Mouse (Mus musculus) MEL (cell line): Measurements from ENCODE around the gene Lpcat3. TPM values are rescaled to one million over a fixed set of nuclear protein-coding genes. Genes with fewer than 3 reads are reported as not detected.

ENCODE experiments used
- DNase-seq: peaks from one replicate; pipeline ENCODE4 v3.0.0; 2011; ENCODE audit warnings: low read depth, low spot score
- H3K27ac ChIP-seq: 2 replicates; pipeline ENCODE4 v1.5.1; 2012; ENCODE audit warnings: low read depth, mild to moderate bottlenecking, control low read depth, low read length, moderate library complexity; ENCODE audit not compliant: control insufficient read depth
- H3K27me3 ChIP-seq, 2 experiments: fragments of 150-350 bp in 1 of 2; sonication (generic) in 1 of 2; 2 replicates each; pipeline ENCODE4 v1.6.1; 2012; ENCODE audit warnings: low read length in 2 of 2, mild to moderate bottlenecking in 2 of 2, improper control_type of control experiment in 1 of 2, moderate library complexity in 1 of 2; ENCODE audit not compliant: insufficient read depth in 2 of 2, control insufficient read depth in 1 of 2
- H3K36me3 ChIP-seq, 2 experiments: 2 replicates each; pipeline ENCODE4 v1.6.1; 2012 to 2014; ENCODE audit warnings: low read length in 2 of 2, improper control_type of control experiment in 1 of 2, inconsistent platforms in 1 of 2, mild to moderate bottlenecking in 1 of 2; ENCODE audit not compliant: insufficient read depth in 2 of 2, control insufficient read depth in 1 of 2
- H3K4me1 ChIP-seq, 2 experiments: fragments of 150-350 bp in 1 of 2; sonication (generic) in 1 of 2; 2 replicates each; pipeline ENCODE4 v1.6.1; 2012; ENCODE audit warnings: low read length in 2 of 2, improper control_type of control experiment in 1 of 2, mild to moderate bottlenecking in 1 of 2; ENCODE audit not compliant: insufficient read depth in 2 of 2, control insufficient read depth in 1 of 2
- H3K4me3 ChIP-seq, 2 experiments: fragments of 150-350 bp in 1 of 2; sonication (generic) in 1 of 2; 2 replicates each; pipeline ENCODE4 v1.5.1; 2012; ENCODE audit warnings: low read depth in 2 of 2, low read length in 2 of 2, mild to moderate bottlenecking in 2 of 2, moderate library complexity in 2 of 2, control low read depth in 1 of 2, improper control_type of control experiment in 1 of 2; ENCODE audit not compliant: control insufficient read depth in 1 of 2, insufficient read depth in 1 of 2
- H3K79me2 ChIP-seq: 2 replicates; pipeline ENCODE4 v1.6.1; 2012; ENCODE audit warnings: mild to moderate bottlenecking, low read length, moderate library complexity; ENCODE audit not compliant: control insufficient read depth, poor library complexity, insufficient read depth
- H3K9ac ChIP-seq: 2 replicates; pipeline ENCODE4 v1.6.1; 2012; ENCODE audit warnings: low read depth, mild to moderate bottlenecking, control low read depth, low read length, moderate library complexity; ENCODE audit not compliant: control insufficient read depth, poor library complexity, severe bottlenecking
- H3K9me3 ChIP-seq: fragments of 150-350 bp; sonication (generic); replicated peaks from 2 replicates; pipeline ENCODE4 v1.6.1; 2012; ENCODE audit warnings: mild to moderate bottlenecking, low read length, improper control_type of control experiment, moderate library complexity; ENCODE audit not compliant: insufficient read depth
- CHD1 ChIP-seq: IDR thresholded peaks from 2 replicates; pipeline ENCODE4 v1.6.1; 2012; ENCODE audit warnings: low read depth, mild to moderate bottlenecking, inconsistent platforms, low read length, improper control_type of control experiment
- EP300 ChIP-seq, 2 experiments: IDR thresholded peaks; 2 replicates each; pipeline ENCODE4 v1.6.1; 2011; ENCODE audit warnings: improper control_type of control experiment in 2 of 2, low read length in 2 of 2, low read depth in 1 of 2, mild to moderate bottlenecking in 1 of 2
- ETS1 ChIP-seq: IDR thresholded peaks from 2 replicates; pipeline ENCODE4 v1.6.1; 2012; ENCODE audit warnings: low read depth, mild to moderate bottlenecking, inconsistent platforms, low read length, improper control_type of control experiment, moderate library complexity
- JUND ChIP-seq: IDR thresholded peaks from 2 replicates; pipeline ENCODE4 v1.6.1; 2011; ENCODE audit warnings: low read depth, mild to moderate bottlenecking, improper control_type of control experiment, low read length
- KAT2A ChIP-seq: conservative IDR thresholded peaks from 2 replicates; pipeline ENCODE4 v1.6.1; 2012; ENCODE audit warnings: low read depth, low read length, improper control_type of control experiment, inconsistent platforms
- MAFK ChIP-seq: IDR thresholded peaks from 2 replicates; pipeline ENCODE4 v1.6.1; 2011; ENCODE audit warnings: low read depth, mild to moderate bottlenecking, low read length, improper control_type of control experiment, borderline replicate concordance
- MEF2A ChIP-seq: IDR thresholded peaks from 2 replicates; pipeline ENCODE4 v1.6.1; 2014; ENCODE audit warnings: low read depth, mild to moderate bottlenecking, inconsistent platforms, low read length, improper control_type of control experiment; ENCODE audit not compliant: poor library complexity, insufficient replicate concordance, severe bottlenecking; ENCODE audit errors: extremely low read depth
- NELFE ChIP-seq: IDR thresholded peaks from 2 replicates; pipeline ENCODE4 v1.6.1; 2011; ENCODE audit warnings: low read depth, low read length, improper control_type of control experiment
- POLR2A ChIP-seq, 2 experiments: IDR thresholded peaks; 2 replicates each; pipeline ENCODE4 v1.6.1; 2011 to 2012; ENCODE audit warnings: low read length in 2 of 2, mild to moderate bottlenecking in 2 of 2, control low read depth in 1 of 2, improper control_type of control experiment in 1 of 2, low read depth in 1 of 2, moderate library complexity in 1 of 2; ENCODE audit not compliant: control insufficient read depth in 1 of 2, insufficient read depth in 1 of 2, poor library complexity in 1 of 2
- POLR2AphosphoS2 ChIP-seq: IDR thresholded peaks from 2 replicates; pipeline ENCODE4 v1.6.1; 2011; ENCODE audit warnings: low read length, improper control_type of control experiment
- RAD21 ChIP-seq: IDR thresholded peaks from 2 replicates; pipeline ENCODE4 v1.6.1; 2011; ENCODE audit warnings: mild to moderate bottlenecking, low read depth, low read length, improper control_type of control experiment
- RCOR1 ChIP-seq: IDR thresholded peaks from 2 replicates; pipeline ENCODE4 v1.6.1; 2012; ENCODE audit warnings: low read depth, mild to moderate bottlenecking, inconsistent platforms, low read length, improper control_type of control experiment
- SIN3A ChIP-seq: IDR thresholded peaks from 2 replicates; pipeline ENCODE4 v1.6.1; 2012; ENCODE audit warnings: low read length, improper control_type of control experiment, inconsistent platforms
- SMC3 ChIP-seq: IDR thresholded peaks from 2 replicates; pipeline ENCODE4 v1.6.1; 2011; ENCODE audit warnings: low read depth, low read length, improper control_type of control experiment
- TBP ChIP-seq: IDR thresholded peaks from 2 replicates; pipeline ENCODE4 v1.8.0; 2011; ENCODE audit warnings: low read depth, low read length, improper control_type of control experiment
- TCF12 ChIP-seq: IDR thresholded peaks from 2 replicates; pipeline ENCODE4 v1.6.1; 2014; ENCODE audit warnings: low read depth, mild to moderate bottlenecking, inconsistent platforms, low read length, improper control_type of control experiment, moderate library complexity
- USF2 ChIP-seq, 2 experiments: IDR thresholded peaks; 2 replicates each; pipeline ENCODE4 v1.6.1; 2011 to 2012; ENCODE audit warnings: improper control_type of control experiment in 2 of 2, low read length in 2 of 2, borderline replicate concordance in 1 of 2, inconsistent platforms in 1 of 2, low read depth in 1 of 2, mild to moderate bottlenecking in 1 of 2; ENCODE audit not compliant: insufficient read depth in 1 of 2
- ZKSCAN1 ChIP-seq: IDR thresholded peaks from 2 replicates; pipeline ENCODE4 v1.6.1; 2012; ENCODE audit warnings: low read depth, mild to moderate bottlenecking, inconsistent platforms, low read length, improper control_type of control experiment, moderate library complexity
- ZMIZ1 ChIP-seq: IDR thresholded peaks from 2 replicates; pipeline ENCODE4 v1.6.1; 2012; ENCODE audit warnings: low read depth, mild to moderate bottlenecking, inconsistent platforms, low read length, improper control_type of control experiment, moderate library complexity
- polyA plus RNA-seq, 2 experiments: library from polyadenylated mRNA; stranded (reverse) in 1 of 2; unstranded in 1 of 2; fragments of >175 nt in 1 of 2; fragments of >200 nt in 1 of 2; gene quantifications; 2 replicates each; pipeline versions ENCODE4 v1.2.1 to v1.2.4; 2012; ENCODE audit warnings: low replicate concordance in 2 of 2, low read depth in 1 of 2; ENCODE audit not compliant: insufficient read length in 2 of 2, insufficient read depth in 1 of 2, missing spikeins in 1 of 2
- total RNA-seq: library from RNA; depleted of rRNA; stranded (reverse); fragments of 300-350 nt; gene quantifications from 2 replicates; pipeline ENCODE4 v1.2.3, GENCODE M21; 2012

Lpcat3 gene
- total and polyA plus RNA-seq, 3 experiments: 135 to 337 TPM; not detected in 1

GRCm38 (mm10) chr6:124746654-124747632 is 84.1 kb downstream of the Lpcat3 start:
- Histone ChIP-seq H3K4me1 (peaks cover 0 to 2% of the 10 kb centered on the region in 2 experiments; a peak in 1 of 4 replicates), H3K4me3 (no peak overlapping the region), H3K79me2 (peaks cover 1% of the 10 kb centered on the region; the same call in 1 of the 2 replicates), H3K27me3 (no peaks in the 10 kb centered on the region), H3K27ac (no peak overlapping the region), H3K9ac (peak overlapping the region; percentile 80), H3K9me3 (no peaks in the 10 kb centered on the region), H3K36me3 (peaks cover 0 to under 1% of the 10 kb centered on the region in 2 experiments; a peak in 2 of 4 replicates)
- DNase-seq: no peak
- TF ChIP-seq ZMIZ1 (no peak), KAT2A (no peak), NELFE (no peak), ETS1 (no peak), TBP (no peak), JUND (no peak), MEF2A (no peak), CHD1 (no peak), SIN3A (no peak), RCOR1 (no peak), POLR2AphosphoS2 (no peak), POLR2A (IDR thresholded peaks at IDR 0.05; ENCODE audit: control insufficient read depth in 1 of 2, insufficient read depth in 1 of 2, low read depth in 1 of 2, low read length in 2 of 2, poor library complexity in 1 of 2) (no peak), RAD21 (no peak), MAFK (no peak), SMC3 (no peak), ZKSCAN1 (no peak), TCF12 (no peak)

GRCm38 (mm10) chr6:124750405-124750804 is 87.6 kb downstream of the Lpcat3 start:
- peaks cover 7% of the 10 kb centered on the region for H3K79me2 ChIP-seq
- H3K9me3 ChIP-seq: no peaks in the 10 kb centered on the region
- H3K36me3 ChIP-seq: no peaks in the 10 kb centered on the region
- no peak overlapping the region for H3K4me3 ChIP-seq
- no peaks in the 10 kb centered on the region for H3K27me3 ChIP-seq
- no peak for DNase-seq
- TF ChIP-seq USF2 (IDR thresholded peaks at IDR 0.05; ENCODE audit: borderline replicate concordance in 1 of 2, insufficient read depth in 1 of 2, low read depth in 1 of 2, low read length in 2 of 2) (no peak), EP300 (IDR thresholded peaks at IDR 0.05; ENCODE audit: low read depth in 1 of 2, low read length in 2 of 2) (no peak)
- no peak overlapping the region for H3K27ac ChIP-seq
- no peak overlapping the region for H3K9ac ChIP-seq
- H3K4me1 ChIP-seq: peaks cover 0 to 7% of the 10 kb centered on the region in 2 experiments; a peak in 1 of 4 replicates
